In genomic region chr2:78598039-78598438, GRCm38 (mm10) we compare ENCODE assay signal across 21 mouse cellular contexts.
DNase-seq lines count a peak whose midpoint lies in the region; ATAC-seq lines count a peak whose summit lies in the region.
"Had no signal": no experiment of that assay in that cellular context is flagged by ENCODE, and none has a peak within 500 bp of the region (broad histone marks: within the 10 kb centered on the region; RNA-seq: fewer than 3 reads in every experiment).

No protein-coding gene starts in this region.

- no peaks in the 10 kb centered on the region for H3K4me1 ChIP-seq in forebrain, embryonic 13.5 days
- H3K4me1 ChIP-seq in forebrain, embryonic 16.5 days (replicated peaks; ENCODE audit: control insufficient read depth, insufficient read depth, low read length) = no peaks in the 10 kb centered on the region
- no peaks in the 10 kb centered on the region for H3K4me1 ChIP-seq in hindbrain, embryonic 13.5 days (replicated peaks)
- no peaks in the 10 kb centered on the region for H3K4me1 ChIP-seq in hindbrain, embryonic 14.5 days (replicated peaks; ENCODE audit: control insufficient read depth, insufficient read depth, low read length)
- no peaks in the 10 kb centered on the region for H3K4me1 ChIP-seq in midbrain, embryonic 14.5 days (ENCODE audit: control insufficient read depth, insufficient read depth, low read length)
- no peaks in the 10 kb centered on the region for H3K4me1 ChIP-seq in midbrain, embryonic 13.5 days (replicated peaks)
- H3K4me1 ChIP-seq: embryonic facial prominence, embryonic 12.5 days; forebrain, embryonic 10.5 days; forebrain, embryonic 12.5 days; forebrain, embryonic 15.5 days had no signal

- no peaks in the 10 kb centered on the region for H3K36me3 ChIP-seq in forebrain, embryonic 13.5 days (ENCODE audit: poor library complexity, severe bottlenecking)
- H3K36me3 ChIP-seq in forebrain, embryonic 16.5 days (ENCODE audit: control insufficient read depth, insufficient read depth) = no peaks in the 10 kb centered on the region
- no peaks in the 10 kb centered on the region for H3K36me3 ChIP-seq in hindbrain, embryonic 13.5 days
- no peaks in the 10 kb centered on the region for H3K36me3 ChIP-seq in hindbrain, embryonic 14.5 days (replicated peaks; ENCODE audit: control insufficient read depth, insufficient read depth)
- no peaks in the 10 kb centered on the region for H3K36me3 ChIP-seq in midbrain, embryonic 14.5 days (ENCODE audit: control insufficient read depth, insufficient read depth, low read length)
- H3K36me3 ChIP-seq in midbrain, embryonic 13.5 days = no peaks in the 10 kb centered on the region
- H3K36me3 ChIP-seq: embryonic facial prominence, embryonic 12.5 days; forebrain, embryonic 10.5 days; forebrain, embryonic 12.5 days; forebrain, embryonic 15.5 days had no signal

- no peak overlapping the region for H3K4me2 ChIP-seq in forebrain, embryonic 13.5 days
- no peak overlapping the region for H3K4me2 ChIP-seq in forebrain, embryonic 16.5 days (ENCODE audit: low read length)
- H3K4me2 ChIP-seq in hindbrain, embryonic 13.5 days = no peak overlapping the region
- no peak overlapping the region for H3K4me2 ChIP-seq in hindbrain, embryonic 14.5 days (replicated peaks)
- no peak overlapping the region for H3K4me2 ChIP-seq in midbrain, embryonic 14.5 days (ENCODE audit: low read length)
- no peak overlapping the region for H3K4me2 ChIP-seq in midbrain, embryonic 13.5 days (replicated peaks)
- H3K4me2 ChIP-seq: embryonic facial prominence, embryonic 12.5 days; forebrain, embryonic 12.5 days; forebrain, embryonic 15.5 days had no signal

- H3K27me3 ChIP-seq in forebrain, embryonic 13.5 days = no peaks in the 10 kb centered on the region
- no peaks in the 10 kb centered on the region for H3K27me3 ChIP-seq in forebrain, embryonic 16.5 days (replicated peaks; ENCODE audit: control insufficient read depth, insufficient read depth, low read length)
- H3K27me3 ChIP-seq in hindbrain, embryonic 13.5 days = no peaks in the 10 kb centered on the region
- no peaks in the 10 kb centered on the region for H3K27me3 ChIP-seq in hindbrain, embryonic 14.5 days (ENCODE audit: control insufficient read depth, insufficient read depth, low read length)
- no peaks in the 10 kb centered on the region for H3K27me3 ChIP-seq in midbrain, embryonic 14.5 days (ENCODE audit: control insufficient read depth, insufficient read depth, low read length)
- H3K27me3 ChIP-seq in midbrain, embryonic 13.5 days = no peaks in the 10 kb centered on the region
- H3K27me3 ChIP-seq: embryonic facial prominence, embryonic 12.5 days; forebrain, embryonic 12.5 days; forebrain, embryonic 15.5 days had no signal

- H3K4me3 ChIP-seq in forebrain, embryonic 13.5 days = no peak overlapping the region
- H3K4me3 ChIP-seq in forebrain, embryonic 16.5 days (replicated peaks; ENCODE audit: low read length) = no peak overlapping the region
- no peak overlapping the region for H3K4me3 ChIP-seq in hindbrain, embryonic 13.5 days
- H3K4me3 ChIP-seq in hindbrain, embryonic 14.5 days (replicated peaks; ENCODE audit: low read length) = no peak overlapping the region
- H3K4me3 ChIP-seq in midbrain, embryonic 14.5 days (replicated peaks; ENCODE audit: low read depth, low read length) = no peak overlapping the region
- no peak overlapping the region for H3K4me3 ChIP-seq in midbrain, embryonic 13.5 days (replicated peaks)
- H3K4me3 ChIP-seq: embryonic facial prominence, embryonic 12.5 days; erythroblast, embryonic 14.5 days; forebrain, embryonic 10.5 days; forebrain, embryonic 12.5 days; forebrain, embryonic 15.5 days had no signal

- no peaks in the 10 kb centered on the region for H3K9me3 ChIP-seq in forebrain, embryonic 13.5 days (replicated peaks)
- H3K9me3 ChIP-seq in forebrain, embryonic 16.5 days (ENCODE audit: control insufficient read depth, low read length) = no peaks in the 10 kb centered on the region
- no peaks in the 10 kb centered on the region for H3K9me3 ChIP-seq in hindbrain, embryonic 13.5 days
- no peaks in the 10 kb centered on the region for H3K9me3 ChIP-seq in hindbrain, embryonic 14.5 days (ENCODE audit: control insufficient read depth, low read length)
- no peaks in the 10 kb centered on the region for H3K9me3 ChIP-seq in midbrain, embryonic 14.5 days (ENCODE audit: control insufficient read depth, low read length)
- no peaks in the 10 kb centered on the region for H3K9me3 ChIP-seq in midbrain, embryonic 13.5 days
- H3K9me3 ChIP-seq: embryonic facial prominence, embryonic 12.5 days; forebrain, embryonic 10.5 days; forebrain, embryonic 12.5 days; forebrain, embryonic 15.5 days had no signal

- no peak overlapping the region for H3K27ac ChIP-seq in forebrain, embryonic 13.5 days
- no peak overlapping the region for H3K27ac ChIP-seq in forebrain, embryonic 16.5 days (ENCODE audit: low read length)
- H3K27ac ChIP-seq in hindbrain, embryonic 13.5 days = no peak overlapping the region
- H3K27ac ChIP-seq in hindbrain, embryonic 14.5 days = no peak overlapping the region
- no peak overlapping the region for H3K27ac ChIP-seq in midbrain, embryonic 14.5 days (replicated peaks; ENCODE audit: low read depth, low read length)
- no peak overlapping the region for H3K27ac ChIP-seq in midbrain, embryonic 13.5 days
- H3K27ac ChIP-seq: embryonic facial prominence, embryonic 12.5 days; forebrain, embryonic 10.5 days; forebrain, embryonic 12.5 days; forebrain, embryonic 15.5 days had no signal

- H3K9ac ChIP-seq in forebrain, embryonic 13.5 days = no peak overlapping the region
- no peak overlapping the region for H3K9ac ChIP-seq in forebrain, embryonic 16.5 days (replicated peaks; ENCODE audit: low read depth, low read length)
- H3K9ac ChIP-seq in hindbrain, embryonic 13.5 days = no peak overlapping the region
- H3K9ac ChIP-seq in hindbrain, embryonic 14.5 days = no peak overlapping the region
- no peak overlapping the region for H3K9ac ChIP-seq in midbrain, embryonic 14.5 days (replicated peaks; ENCODE audit: low read length)
- no peak overlapping the region for H3K9ac ChIP-seq in midbrain, embryonic 13.5 days (replicated peaks)
- H3K9ac ChIP-seq: embryonic facial prominence, embryonic 12.5 days; forebrain, embryonic 12.5 days; forebrain, embryonic 15.5 days had no signal

- no peak for DNase-seq in hindbrain, embryonic 14.5 days (ENCODE audit: low spot score)
- DNase-seq in midbrain, embryonic 14.5 days = no peak
- DNase-seq: adrenal gland, adult 2 months; adrenal gland, postnatal 10 days; adrenal gland, postnatal 25 days; cerebellum, adult 11 months; cerebellum, adult 18-20 months; cerebellum, adult 8-10 months; cerebellum, adult 9-11 months; cerebellum, postnatal 14 days; cerebellum, postnatal 36 days; embryo, embryonic 11 days had no signal

- 93% methylated on average over 8 of the region's 8 CpGs for WGBS in forebrain, embryonic 13.5 days
- 92% methylated on average over 8 of the region's 8 CpGs for WGBS in forebrain, embryonic 16.5 days
- 92% methylated on average over 8 of the region's 8 CpGs for WGBS in hindbrain, embryonic 13.5 days
- 91% methylated on average over 8 of the region's 8 CpGs for WGBS in hindbrain, embryonic 14.5 days
- 91% methylated on average over 8 of the region's 8 CpGs for WGBS in midbrain, embryonic 14.5 days
- WGBS in midbrain, embryonic 13.5 days = 88% methylated on average over 8 of the region's 8 CpGs

- peak; percentile 30; the same call in 1 of the 2 replicates for ATAC-seq in forebrain, embryonic 13.5 days
- ATAC-seq in forebrain, embryonic 16.5 days = no peak
- ATAC-seq in hindbrain, embryonic 13.5 days (ENCODE audit: low FRiP score) = peak; percentile 28; the same call in 1 of the 2 replicates
- ATAC-seq in hindbrain, embryonic 14.5 days (ENCODE audit: low FRiP score) = no peak
- ATAC-seq in midbrain, embryonic 14.5 days (ENCODE audit: low FRiP score, low TSS enrichment) = peak; percentile 53; the same call in 1 of the 2 replicates
- no peak for ATAC-seq in midbrain, embryonic 13.5 days
- ATAC-seq: forebrain, embryonic 15.5 days had no signal

Comparison
In these comparisons a context has a peak if more than half of its experiments do, and no peak if none do; other contexts are left out.
1. ATAC-seq: peak in forebrain, embryonic 13.5 days (single experiment), hindbrain, embryonic 13.5 days (single experiment) and midbrain, embryonic 14.5 days (single experiment); none in forebrain, embryonic 16.5 days (single experiment), hindbrain, embryonic 14.5 days (single experiment) and midbrain, embryonic 13.5 days (single experiment).